Mouse (Mus musculus): Measurements from ENCODE around the gene Zfp536.

Gene Zfp536

GRCm38 (mm10) chr7:37439117-37439844 is 334.2 kb downstream of the Zfp536 start:
- DNase-seq, result no peak

DNA sequence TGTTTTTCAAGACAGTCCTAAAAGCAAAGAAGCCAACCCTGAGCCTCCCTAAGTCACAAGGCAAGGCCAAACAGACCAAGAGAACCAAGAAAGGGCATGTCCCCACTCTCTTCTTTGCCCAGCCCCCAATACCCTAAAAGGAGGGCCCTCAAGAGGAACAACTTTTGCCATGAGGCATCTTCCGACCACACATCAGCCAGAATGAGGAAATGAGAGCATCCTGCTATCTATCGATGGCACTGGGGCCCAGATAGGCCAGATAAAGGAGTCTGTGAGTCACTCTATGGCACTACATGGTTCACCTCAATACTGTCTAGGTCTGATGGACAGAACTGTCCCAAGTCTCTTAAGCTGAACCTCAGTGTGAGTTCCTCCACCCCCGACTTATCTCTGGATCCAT is 335.6 kb downstream of the Zfp536 start:
- DNase-seq, result peak; percentile 24 to 32

DNA sequence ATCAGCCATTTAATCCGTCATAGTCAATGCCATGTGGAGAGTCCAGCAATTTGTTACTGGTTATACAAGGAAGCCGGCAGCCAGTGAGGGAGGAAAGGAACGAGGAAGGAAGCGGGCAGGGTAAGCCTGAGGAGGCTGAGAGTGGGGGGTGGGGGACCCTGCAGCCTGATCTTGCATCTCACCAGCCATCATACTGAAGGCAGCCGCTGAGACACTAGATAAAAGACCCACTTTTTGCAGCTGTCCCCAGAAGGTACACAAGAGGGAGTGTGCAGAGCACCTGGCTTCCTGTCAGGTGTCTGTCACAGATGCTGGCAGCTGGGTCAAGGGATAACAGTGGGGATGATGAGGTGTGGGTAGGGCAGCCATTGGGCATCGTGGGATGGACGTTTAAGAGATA is 340.3 kb downstream of the Zfp536 start:
- DNase-seq, result no peak

DNA sequence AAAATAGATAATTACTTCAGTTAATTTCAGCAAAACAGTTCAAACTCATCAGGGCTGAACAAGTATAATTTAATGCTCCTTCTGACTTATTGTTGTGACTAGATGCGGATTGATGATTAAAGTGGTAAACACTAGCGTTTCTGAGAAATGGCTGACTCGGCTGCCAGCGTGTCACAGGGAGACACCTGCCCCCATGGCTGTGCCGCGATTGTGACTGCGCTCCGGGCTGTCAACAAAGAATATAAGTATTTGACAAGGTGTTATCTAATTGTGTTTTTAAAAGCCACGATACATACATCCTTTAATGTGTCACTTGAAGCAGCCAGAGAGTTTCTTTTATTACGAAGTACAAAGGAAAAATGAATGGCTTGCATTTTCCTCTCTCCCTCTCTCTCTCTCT is 342.0 kb downstream of the Zfp536 start:
- no peak for DNase-seq

DNA sequence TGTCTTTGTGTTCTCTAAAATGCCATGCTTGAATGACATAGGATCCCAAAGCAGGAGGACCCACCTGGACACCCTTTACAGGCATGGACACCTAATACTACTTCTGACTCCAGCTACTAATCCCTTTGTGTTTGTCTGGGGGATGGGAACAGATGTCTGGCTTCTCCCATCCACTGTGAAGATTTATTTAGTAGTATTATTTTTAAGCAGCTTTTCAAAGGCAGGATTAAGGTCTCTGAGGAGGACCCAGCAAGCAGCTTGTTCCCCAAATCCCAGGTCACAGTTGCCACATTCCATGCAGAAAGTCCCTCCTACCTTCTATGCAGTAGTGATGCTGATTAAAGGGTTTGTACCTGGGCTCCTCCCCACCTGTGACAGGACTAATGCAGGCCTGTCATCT is 347.4 kb downstream of the Zfp536 start:
- DNase-seq, result no peak

GRCm38 (mm10) chr7:37422966-37423365 is 350.5 kb downstream of the Zfp536 start:
- no peak for DNase-seq

All from B cell, adult 2 months (primary cell).